Mouse (Mus musculus) embryonic facial prominence, embryonic 15.5 days (tissue): ENCODE measurements around the gene Pop7. TPM values are rescaled to one million over a fixed set of nuclear protein-coding genes. Genes with fewer than 3 reads are reported as not detected.

Experiments used
- ATAC-seq: fragments of 200-750 bp; cut with Nextera tagmentation; 2 replicates; pipeline ENCODE4 v1.8.0; 2017; ENCODE audit warnings: low read depth, moderate TSS enrichment; ENCODE audit not compliant: insufficient number of reproducible peaks, low FRiP score, low TSS enrichment
- H3K27ac ChIP-seq: fragments of 300-500 bp; sonication (generic); replicated peaks from 2 replicates; pipeline ENCODE4 v1.5.1; 2015; ENCODE audit warnings: mild to moderate bottlenecking, inconsistent platforms
- H3K27me3 ChIP-seq: fragments of 300-500 bp; sonication (generic); 2 replicates; pipeline ENCODE4 v1.6.1; 2015; ENCODE audit warnings: inconsistent platforms
- H3K36me3 ChIP-seq: fragments of 300-500 bp; sonication (generic); 2 replicates; pipeline ENCODE4 v1.6.1; 2015; ENCODE audit warnings: mild to moderate bottlenecking, inconsistent platforms
- H3K4me1 ChIP-seq: fragments of 300-500 bp; sonication (generic); 2 replicates; pipeline ENCODE4 v1.6.1; 2015; ENCODE audit warnings: inconsistent platforms
- H3K4me2 ChIP-seq: fragments of 300-500 bp; sonication (generic); replicated peaks from 2 replicates; pipeline ENCODE4 v1.6.1; 2015; ENCODE audit warnings: mild to moderate bottlenecking, inconsistent platforms
- H3K4me3 ChIP-seq: fragments of 300-500 bp; sonication (generic); replicated peaks from 2 replicates; pipeline ENCODE4 v1.5.1; 2015; ENCODE audit warnings: mild to moderate bottlenecking, inconsistent platforms
- H3K9ac ChIP-seq: fragments of 300-500 bp; sonication (generic); 2 replicates; pipeline ENCODE4 v1.6.1; 2015; ENCODE audit warnings: inconsistent platforms
- H3K9me3 ChIP-seq: fragments of 300-500 bp; sonication (generic); replicated peaks from 2 replicates; pipeline ENCODE4 v1.6.1; 2016; ENCODE audit warnings: inconsistent platforms
- WGBS: fragments of 180-500 bp; shearing (Covaris S2); methylation state at CpG from one replicate; pipeline ENCODE4 v1.1.7; 2015; 5-methylcytosine and 5-hydroxymethylcytosine counted together
- microRNA-seq: library from miRNA; unstranded; fragments of <30 nt; microRNA quantifications from one replicate; pipeline ENCODE4, GENCODE M21; 2016; ENCODE audit warnings: borderline number of aligned reads
- polyA plus RNA-seq: library from polyadenylated mRNA; unstranded; fragments of >200 nt; fragmentation: Nextera tagmentation; extraction: Ambion mirVana; gene quantifications from 2 replicates; pipeline ENCODE4 v1.2.1, GENCODE M21; 2015

Pop7 gene
- polyA plus RNA-seq, 1 experiment from 2014 or later = 45.9 TPM

- no peak overlapping the region for H3K27ac ChIP-seq
- WGBS = 71% methylated on average over 6 of the region's 6 CpGs
- no peak for ATAC-seq
Measured at GRCm38 (mm10) chr5:137455206-137455605, 47.1 kb downstream of the Pop7 start.

More at GRCm38 (mm10) chr5:137455206-137455605, 47.1 kb downstream of the Pop7 start:
- no peak overlapping the region for H3K4me3 ChIP-seq
- no peaks in the 10 kb centered on the region for H3K9me3 ChIP-seq
- no peaks in the 10 kb centered on the region for H3K27me3 ChIP-seq
- no peaks in the 10 kb centered on the region for H3K36me3 ChIP-seq
- no peak overlapping the region for H3K9ac ChIP-seq
- H3K4me2 ChIP-seq = no peak overlapping the region
- H3K4me1 ChIP-seq = no peaks in the 10 kb centered on the region

Small RNA genes lying within 50 kb of the gene (microRNA-seq; reads per million reads assigned to microRNA genes)
- gene Mir6418 = not detected

Other genes with a start within 250 kb of the Pop7 start
- gene Ache, start 215.0 kb downstream of the Pop7 start, polyA plus RNA-seq = 19.0 and 24.0 TPM in 2 replicates
- 10.9 and 11.0 TPM in 2 replicates for gene Ufsp1, start 207.9 kb downstream of the Pop7 start, polyA plus RNA-seq
- gene Srrt, start 194.8 kb downstream of the Pop7 start, polyA plus RNA-seq = 124 TPM in 2 replicates
- gene Trip6, start 188.1 kb downstream of the Pop7 start, polyA plus RNA-seq = 112 and 117 TPM in 2 replicates
- gene Slc12a9, start 168.9 kb downstream of the Pop7 start, polyA plus RNA-seq = 14.8 and 16.3 TPM in 2 replicates
- 60.2 and 66.1 TPM in 2 replicates for gene Ephb4, start 152.4 kb downstream of the Pop7 start, polyA plus RNA-seq
- gene Zan, start 25.5 kb downstream of the Pop7 start, polyA plus RNA-seq = 0.21 and 0.23 TPM in 2 replicates
- gene Gigyf1, start 16.0 kb upstream of the Pop7 start, polyA plus RNA-seq = 12.7 and 15.5 TPM in 2 replicates
- gene Epo, start 30.7 kb upstream of the Pop7 start, polyA plus RNA-seq = not detected in 2 replicates
- gene Gnb2, start 31.0 kb upstream of the Pop7 start, polyA plus RNA-seq = 442 and 451 TPM in 2 replicates
- gene Actl6b, start 51.0 kb upstream of the Pop7 start, polyA plus RNA-seq = 1.4 and 2.8 TPM in 2 replicates
- gene Tfr2, start 67.3 kb upstream of the Pop7 start, polyA plus RNA-seq = 1.5 and 2.0 TPM in 2 replicates
- gene Mospd3, start 98.5 kb upstream of the Pop7 start, polyA plus RNA-seq = 43.3 and 47.3 TPM in 2 replicates
- 261 and 273 TPM in 2 replicates for gene Pcolce, start 111.3 kb upstream of the Pop7 start, polyA plus RNA-seq
- 0.25 and 0.26 TPM in 2 replicates for gene Fbxo24, start 126.5 kb upstream of the Pop7 start, polyA plus RNA-seq
- gene Lrch4, start 126.6 kb upstream of the Pop7 start, polyA plus RNA-seq = 37.2 and 48.9 TPM in 2 replicates
- 12.7 and 13.1 TPM in 2 replicates for gene Gm20605, start 126.7 kb upstream of the Pop7 start, polyA plus RNA-seq
- gene Sap25, start 138.8 kb upstream of the Pop7 start, polyA plus RNA-seq = 10.1 and 10.2 TPM in 2 replicates
- gene Irs3, start 143.2 kb upstream of the Pop7 start, polyA plus RNA-seq = 0.16 and 0.28 TPM in 2 replicates
- gene Agfg2, start 182.2 kb upstream of the Pop7 start, polyA plus RNA-seq = 16.5 and 18.1 TPM in 2 replicates
- 4.6 and 4.7 TPM in 2 replicates for gene Nyap1, start 239.1 kb upstream of the Pop7 start, polyA plus RNA-seq
- gene Tsc22d4, start 243.2 kb upstream of the Pop7 start, polyA plus RNA-seq = 167 and 175 TPM in 2 replicates